In the genomic region with DNA sequence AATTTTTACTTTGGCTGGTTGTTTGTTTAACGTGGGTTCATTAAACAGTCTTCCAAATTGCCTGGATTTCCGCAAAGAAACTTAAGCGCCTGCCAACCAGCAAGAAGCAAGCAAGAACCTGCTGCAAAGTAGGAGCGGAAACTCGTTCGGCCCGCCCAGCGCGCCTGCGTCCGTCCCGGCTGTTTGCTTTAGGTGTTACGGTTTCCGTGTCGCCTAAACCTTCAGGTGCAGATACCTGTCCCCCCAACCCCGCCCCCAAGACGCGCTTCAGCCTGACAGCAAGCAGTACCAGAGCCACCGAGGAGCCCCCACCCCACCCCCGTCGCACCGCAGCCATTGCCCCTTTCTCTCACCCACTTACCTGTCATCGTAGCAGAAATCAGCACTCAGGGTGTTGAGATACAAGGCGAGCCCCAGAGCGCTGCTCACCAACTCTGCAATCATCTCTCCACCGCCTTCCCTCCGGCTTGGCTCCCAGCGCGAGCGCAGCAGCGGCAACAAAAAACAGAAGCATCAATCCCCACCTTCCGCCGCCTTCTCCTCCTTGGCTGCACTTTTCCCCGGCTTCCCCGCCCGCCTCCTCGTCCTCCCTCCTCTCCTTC, we compare ENCODE assay signal across 7 mouse cellular contexts. TPM values are rescaled to one million over a fixed set of nuclear protein-coding genes. Genes with fewer than 3 reads are reported as not detected.
DNase-seq lines count a peak whose midpoint lies in the region; ATAC-seq and TF ChIP-seq lines count a peak whose summit lies in the region.

No protein-coding gene starts in this region.

- H3K9me3 ChIP-seq in intestine, embryonic 16.5 days (ENCODE audit: control insufficient read depth, low read length): no peaks in the 10 kb centered on the region
- no peaks in the 10 kb centered on the region for H3K9me3 ChIP-seq in liver, embryonic 11.5 days (ENCODE audit: control insufficient read depth, low read length)
- no peaks in the 10 kb centered on the region for H3K9me3 ChIP-seq in midbrain, embryonic 16.5 days (replicated peaks; ENCODE audit: control insufficient read depth, low read length, poor library complexity, severe bottlenecking)

- peak overlapping the region; percentile 88 for H3K27ac ChIP-seq in intestine, embryonic 16.5 days (ENCODE audit: low read length)
- peak overlapping the region; percentile 30 for H3K27ac ChIP-seq in liver, embryonic 11.5 days (ENCODE audit: low read depth, low read length)
- H3K27ac ChIP-seq in midbrain, embryonic 16.5 days (ENCODE audit: low read length): peak overlapping the region; percentile 94
- no peak overlapping the region for H3K27ac ChIP-seq in thymus, adult 2 months (ENCODE audit: control insufficient read depth, insufficient read depth, low read length)

- H3K4me1 ChIP-seq in intestine, embryonic 16.5 days (ENCODE audit: control insufficient read depth, insufficient read depth, low read length): peaks cover 5% of the 10 kb centered on the region
- H3K4me1 ChIP-seq in liver, embryonic 11.5 days (replicated peaks; ENCODE audit: control insufficient read depth, insufficient read depth, low read length): no peaks in the 10 kb centered on the region
- peaks cover 29% of the 10 kb centered on the region for H3K4me1 ChIP-seq in midbrain, embryonic 16.5 days (ENCODE audit: control insufficient read depth, insufficient read depth, low read length)
- peaks cover 11% of the 10 kb centered on the region for H3K4me1 ChIP-seq in thymus, adult 2 months (replicated peaks; ENCODE audit: control insufficient read depth, insufficient read depth, low read length)

- WGBS in intestine, embryonic 16.5 days: under 1% methylated on average over 37 of the region's 37 CpGs
- WGBS in liver, embryonic 11.5 days: 1% methylated on average over 37 of the region's 37 CpGs
- under 1% methylated on average over 36 of the region's 37 CpGs for WGBS in midbrain, embryonic 16.5 days
- WGBS in thymus, adult 2 months: 2% methylated on average over 37 of the region's 37 CpGs

- no peaks in the 10 kb centered on the region for H3K27me3 ChIP-seq in intestine, embryonic 16.5 days (replicated peaks; ENCODE audit: control insufficient read depth, insufficient read depth, low read length)
- H3K27me3 ChIP-seq in liver, embryonic 11.5 days (replicated peaks; ENCODE audit: control insufficient read depth, insufficient read depth, low read length): no peaks in the 10 kb centered on the region
- no peaks in the 10 kb centered on the region for H3K27me3 ChIP-seq in midbrain, embryonic 16.5 days (ENCODE audit: control insufficient read depth, insufficient read depth, low read depth, low read length)
- no peaks in the 10 kb centered on the region for H3K27me3 ChIP-seq in thymus, adult 2 months (ENCODE audit: control insufficient read depth, insufficient read depth, low read length)

- no peak for TF ChIP-seq CTCF in thymus, adult 2 months (IDR thresholded peaks at IDR 0.05; ENCODE audit: borderline replicate concordance, control insufficient read depth, extremely low read depth, insufficient read depth, low read length, poor library complexity)

- DNase-seq in ZHBTc4 (ENCODE audit: low read depth, low spot score): peak; percentile 70
- peak; percentile 74 to 78 for DNase-seq in cerebellum, postnatal 10 days
- DNase-seq in gastrocnemius, postnatal 25 days: peak; percentile 12
- DNase-seq in liver, embryonic 11.5 days (ENCODE audit: low spot score): peak; percentile 52
- peak; percentile 37 for DNase-seq in thymus, adult 2 months

- peak overlapping the region; percentile 82 for H3K9ac ChIP-seq in intestine, embryonic 16.5 days (ENCODE audit: low read depth, low read length)
- peak overlapping the region; percentile 68 for H3K9ac ChIP-seq in liver, embryonic 11.5 days (ENCODE audit: low read depth, low read length)
- H3K9ac ChIP-seq in midbrain, embryonic 16.5 days (ENCODE audit: low read depth, low read length): peak overlapping the region; percentile 85

- peak overlapping the region; percentile 79 for H3K4me3 ChIP-seq in intestine, embryonic 16.5 days (ENCODE audit: low read length)
- peak overlapping the region; percentile 80 for H3K4me3 ChIP-seq in liver, embryonic 11.5 days (ENCODE audit: low read depth, low read length)
- H3K4me3 ChIP-seq in midbrain, embryonic 16.5 days (ENCODE audit: low read depth, low read length): peak overlapping the region; percentile 84
- H3K4me3 ChIP-seq in thymus, adult 2 months (ENCODE audit: control insufficient read depth, insufficient read depth, low read length): peak overlapping the region; percentile 59

- H3K36me3 ChIP-seq in intestine, embryonic 16.5 days (ENCODE audit: control insufficient read depth, insufficient read depth, low read length): no peaks in the 10 kb centered on the region
- H3K36me3 ChIP-seq in liver, embryonic 11.5 days (ENCODE audit: control insufficient read depth, insufficient read depth, low read length): no peaks in the 10 kb centered on the region
- H3K36me3 ChIP-seq in midbrain, embryonic 16.5 days (ENCODE audit: control insufficient read depth, insufficient read depth, low read length): no peaks in the 10 kb centered on the region
- H3K36me3 ChIP-seq in thymus, adult 2 months (ENCODE audit: control insufficient read depth, insufficient read depth, low read length): no peaks in the 10 kb centered on the region

- peak; percentile 18 for ATAC-seq in intestine, embryonic 16.5 days
- 0 out of 2 replicates have a peak, but pooled peaks have one; percentile 0 for ATAC-seq in liver, embryonic 11.5 days (replicated peaks; ENCODE audit: low FRiP score)
- peak; percentile 18 for ATAC-seq in midbrain, embryonic 16.5 days

- peak overlapping the region; percentile 93 for H3K4me2 ChIP-seq in intestine, embryonic 16.5 days (ENCODE audit: low read depth, low read length)
- peak overlapping the region; percentile 85 for H3K4me2 ChIP-seq in liver, embryonic 11.5 days
- peak overlapping the region; percentile 58 for H3K4me2 ChIP-seq in midbrain, embryonic 16.5 days (ENCODE audit: low read length)

- no peak for TF ChIP-seq POLR2A in thymus, adult 2 months (IDR thresholded peaks at IDR 0.05; ENCODE audit: control insufficient read depth, extremely low read depth, insufficient read depth, low read length, poor library complexity)

RNA-seq across cellular contexts. Expression of a gene that starts 0.8 kb away (rescaled TPM):
- total RNA-seq in gastrocnemius, postnatal 25 days (2021): 1 to 10 TPM; 1.2 to 1.3 TPM
- polyA plus RNA-seq in intestine, embryonic 16.5 days (2015; fragmentation: Nextera tagmentation; extraction: Ambion mirVana): 5.4 and 5.8 TPM in 2 replicates
- polyA plus RNA-seq in liver, embryonic 11.5 days (2014; fragmentation: Nextera tagmentation; extraction: Ambion mirVana): 2.8 and 3.5 TPM in 2 replicates
- polyA plus RNA-seq in midbrain, embryonic 16.5 days (2015; fragmentation: Nextera tagmentation; extraction: Ambion mirVana): 6.4 and 8.2 TPM in 2 replicates
- polyA plus RNA-seq in thymus, adult 2 months (2012; rRNA removed): 1.1 and 1.4 TPM in 2 replicates

Comparison
In these comparisons a context has a peak if more than half of its experiments do, and no peak if none do; other contexts are left out.
1. DNase-seq: peak in every context shown above with its lines; median percentile 76 in cerebellum, postnatal 10 days; 70 in ZHBTc4; 52 in liver, embryonic 11.5 days; 37 in thymus, adult 2 months; 12 in gastrocnemius, postnatal 25 days.